Mouse (Mus musculus) cerebellum, adult 9-11 months (tissue): ENCODE measurements at regions not wholly inside any gene's neighbourhood (a gene's known extent, or its start where the extent isn't known, plus 50 kb on each side); places are given as distances from the start of the nearest gene placed in this dataset.

Experiments used
- DNase-seq: peaks from one replicate; pipeline ENCODE4 v3.0.0; 2022

GRCm38 (mm10) chr16:91156506-91156905 is 61.6 kb upstream of the 4932438H23Rik start:
- DNase-seq, result no peak

DNA sequence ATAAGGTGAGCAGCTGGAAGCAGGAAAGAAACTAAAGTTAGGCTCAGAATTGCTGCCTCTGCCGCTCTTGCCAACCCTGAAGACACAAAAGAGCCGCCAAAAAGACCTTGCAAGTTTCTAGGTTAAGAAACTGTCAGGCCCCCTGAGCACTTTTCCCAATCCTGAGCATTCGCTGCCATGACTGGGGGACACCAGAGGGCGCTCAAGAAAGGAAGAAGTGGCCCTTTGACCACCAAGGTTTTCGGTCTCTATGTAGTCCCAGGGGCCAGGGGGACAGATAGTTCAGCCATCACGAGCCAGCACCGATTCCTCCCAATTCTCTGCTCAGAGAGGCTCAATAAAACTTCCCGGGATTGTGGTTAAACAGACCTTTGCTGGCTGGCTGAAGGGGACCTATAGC is 64.6 kb upstream of the Olig2 start:
- no peak for DNase-seq

GRCm38 (mm10) chr16:91161616-91162015 is 63.6 kb upstream of the Olig2 start:
- no peak for DNase-seq

DNA sequence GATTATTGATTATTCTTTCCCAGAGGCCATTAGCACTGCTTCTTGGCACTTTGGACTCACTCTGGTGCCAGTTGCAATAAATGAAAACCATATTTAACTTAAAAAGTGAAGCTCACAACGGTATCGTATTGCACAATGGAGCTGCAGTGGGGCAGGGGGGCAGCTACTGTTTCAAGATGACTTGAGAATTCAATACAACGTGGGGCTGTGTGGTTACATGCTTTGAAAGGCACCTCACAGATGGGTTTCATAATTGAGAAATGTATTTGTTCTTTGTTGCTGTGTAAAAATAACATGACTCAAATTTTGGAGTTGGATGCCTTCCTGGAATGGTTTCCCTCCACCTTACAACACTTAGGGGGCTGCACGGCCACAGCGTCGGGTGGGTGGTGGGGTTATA is 62.9 kb upstream of the Olig2 start:
- DNase-seq, result no peak

- DNase-seq, result no peak
These were observed 59.4 kb upstream of the Olig2 start for GRCm38 (mm10) chr16:91165906-91166305.

DNA sequence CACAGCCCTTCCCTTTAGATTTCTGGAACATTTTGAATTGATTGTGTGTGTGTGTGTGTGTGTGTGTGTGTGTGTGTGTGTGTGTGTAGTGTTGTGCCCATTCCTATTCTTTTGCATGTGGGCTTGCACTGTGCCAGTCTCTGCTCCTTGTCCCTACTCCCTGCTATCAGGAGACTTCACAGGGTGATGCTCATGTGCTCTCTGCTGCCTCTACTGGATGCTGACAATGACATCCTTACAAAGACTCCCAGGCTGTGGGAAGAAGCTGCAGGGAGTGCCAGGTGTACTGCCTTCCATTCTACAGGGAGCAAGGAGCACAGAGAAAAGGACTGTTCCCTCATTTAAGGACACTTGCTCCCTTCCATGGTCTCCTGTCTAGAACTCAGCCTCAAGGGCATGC is 58.4 kb upstream of the Olig2 start:
- peak; percentile 37 for DNase-seq

DNA sequence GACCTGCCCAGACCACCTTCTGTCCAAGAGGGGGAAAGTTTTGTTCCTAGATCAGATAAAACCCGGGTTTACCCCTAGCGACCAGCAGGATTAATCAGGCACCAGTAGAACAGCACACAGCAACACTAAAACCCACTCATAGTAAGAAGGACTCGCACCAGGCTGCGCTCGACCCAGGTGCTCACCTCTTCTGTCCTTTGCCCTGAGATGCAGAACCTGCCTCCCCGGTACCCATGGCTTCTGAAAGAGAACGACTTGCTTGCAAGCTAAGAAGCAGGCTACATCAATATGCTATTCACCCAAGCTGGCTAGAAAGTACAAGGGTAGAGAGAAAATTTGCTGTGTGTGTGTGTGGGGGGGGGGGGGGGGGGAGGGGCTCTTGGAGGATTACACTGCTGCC is 56.9 kb upstream of the Olig2 start:
- no peak for DNase-seq

GRCm38 (mm10) chr16:91169829-91170228 is 55.4 kb upstream of the Olig2 start:
- no peak for DNase-seq

DNA sequence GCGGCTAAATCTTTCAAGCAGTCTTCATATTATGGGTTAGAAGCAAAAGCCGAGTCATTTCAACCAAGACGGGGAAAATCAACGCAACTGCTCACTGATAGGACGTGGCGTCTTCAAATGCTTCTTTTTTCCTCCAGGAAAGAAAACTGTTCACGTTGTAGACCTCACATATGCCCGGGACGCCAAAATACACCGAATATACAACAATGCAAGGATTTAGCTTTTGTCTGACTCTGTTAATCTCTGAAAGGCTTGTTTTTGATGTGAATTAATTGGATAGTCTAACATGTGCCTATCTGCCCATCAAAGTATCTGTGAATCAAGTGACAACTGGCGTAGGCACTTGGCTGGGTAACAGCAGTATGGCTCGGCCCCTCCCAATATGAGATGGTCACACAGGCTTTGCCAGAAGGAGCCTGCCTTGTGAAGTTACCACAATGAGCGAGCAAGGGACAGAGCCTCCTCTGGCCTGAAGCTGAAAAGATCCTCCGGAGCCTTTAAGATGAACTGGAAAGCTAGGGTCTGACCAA is 53.3 kb upstream of the Olig2 start:
- DNase-seq, result no peak

- DNase-seq, result no peak
These were observed 52.7 kb upstream of the Olig2 start for GRCm38 (mm10) chr16:91172510-91172909.

DNA sequence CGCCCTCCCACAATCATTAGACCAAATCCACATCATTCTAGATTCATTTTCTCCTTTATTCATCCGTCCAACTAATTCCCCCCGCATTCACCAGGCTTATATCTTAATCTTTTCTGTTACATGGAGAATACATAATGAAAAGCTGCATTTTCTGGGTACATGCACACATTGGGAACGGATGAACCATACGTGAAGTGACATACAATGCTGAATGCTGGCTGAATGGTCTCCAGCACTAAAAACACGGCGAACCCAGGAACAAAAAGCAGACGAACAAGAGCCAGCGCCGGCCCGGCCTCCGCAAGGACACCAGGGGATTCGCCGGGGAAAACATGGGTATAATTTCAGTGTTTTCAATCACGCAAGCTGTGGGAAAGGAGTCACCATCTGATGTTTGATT is 52.0 kb upstream of the Olig2 start:
- no peak for DNase-seq

DNA sequence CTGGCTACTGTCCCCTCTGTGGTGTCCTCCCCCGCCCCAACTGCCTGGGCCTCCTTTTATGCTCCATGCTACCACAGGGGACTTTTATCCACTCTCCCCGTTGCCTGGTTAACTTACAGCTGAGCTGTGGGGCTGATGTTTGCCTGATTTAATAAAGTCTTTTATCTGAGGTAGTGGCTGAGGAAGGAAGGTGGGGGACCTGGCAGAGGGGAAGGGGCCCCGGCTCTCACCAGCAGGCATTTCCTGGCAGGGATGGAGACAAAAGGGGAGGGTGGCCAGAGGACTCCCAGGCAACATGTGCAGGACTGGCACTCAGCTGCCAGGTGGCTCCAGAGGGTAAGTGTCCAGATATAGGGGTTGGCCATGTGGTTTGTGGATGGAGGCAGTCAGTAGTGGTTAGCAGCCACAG is 51.4 kb upstream of the Olig2 start:
- DNase-seq, result no peak

GRCm38 (mm10) chr16:91174401-91174800 is 50.9 kb upstream of the Olig2 start:
- DNase-seq, result no peak
